Mouse (Mus musculus): Measurements from ENCODE around the gene Rbm19.
A peak's percentile ranks its signal among the peaks of the same experiment; 100 is the strongest.

Gene Rbm19

DNA sequence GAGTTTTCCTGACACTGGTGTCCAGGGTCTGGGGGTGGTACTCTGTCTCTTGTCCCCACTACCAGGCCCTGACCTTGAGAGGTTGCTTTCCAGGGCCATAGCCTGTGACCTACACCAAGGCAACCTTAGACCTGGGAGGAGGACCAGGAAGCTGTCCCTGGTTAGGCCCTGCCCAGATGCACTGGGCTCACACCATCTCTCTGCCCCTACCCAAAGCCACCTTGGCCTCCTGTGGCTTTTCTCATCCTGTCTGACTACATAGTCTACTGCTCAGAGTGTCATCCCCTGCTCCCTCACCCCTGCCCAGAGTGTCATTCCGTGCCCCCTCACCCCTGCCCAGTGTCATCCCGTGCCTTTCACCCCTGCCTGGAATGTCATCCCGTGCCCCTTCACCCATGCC, 19.6 kb downstream of the Rbm19 start:
- DNase-seq: no peak

DNA sequence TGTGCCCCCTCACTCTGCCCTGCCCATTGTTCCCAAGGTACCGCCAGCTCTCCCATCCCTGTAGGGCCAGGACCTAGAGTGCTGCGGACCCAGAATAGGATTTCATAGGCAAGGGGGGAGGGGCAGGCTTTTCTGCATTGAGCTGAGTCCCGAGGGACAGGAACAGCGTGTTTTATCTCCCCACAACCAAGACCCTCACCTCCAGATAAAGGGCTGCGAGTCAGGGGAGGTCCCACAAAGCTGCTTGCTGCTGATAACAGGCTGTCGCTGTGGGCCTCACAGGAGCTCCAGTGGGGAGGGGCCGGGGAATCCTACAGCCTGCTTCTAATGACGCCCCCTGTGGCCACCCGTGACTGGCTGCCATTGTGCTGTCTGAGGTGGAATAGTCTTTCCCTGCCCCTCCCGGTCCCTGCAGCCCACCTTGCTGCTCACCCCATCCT, 20.0 kb downstream of the Rbm19 start:
- DNase-seq: no peak

DNA sequence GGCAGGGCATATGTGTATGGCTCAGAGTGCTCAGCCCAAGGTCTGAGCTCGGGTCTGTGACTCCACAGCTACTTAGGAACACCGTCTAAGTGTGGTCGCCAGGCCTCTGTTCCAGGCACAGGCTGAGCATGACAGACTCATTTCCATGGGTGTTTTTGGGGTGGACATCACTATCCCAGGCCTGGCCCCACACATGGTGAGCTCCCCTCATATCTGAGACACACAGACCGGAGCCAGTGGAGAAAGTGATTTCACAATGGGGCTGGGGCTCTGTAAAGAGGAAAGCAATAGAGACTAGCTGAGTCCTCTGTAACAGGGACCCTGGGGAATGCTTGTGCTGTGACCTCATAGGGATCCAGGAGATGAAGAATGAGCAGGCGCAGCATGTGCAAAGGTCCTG, 20.8 kb downstream of the Rbm19 start:
- DNase-seq: no peak

DNA sequence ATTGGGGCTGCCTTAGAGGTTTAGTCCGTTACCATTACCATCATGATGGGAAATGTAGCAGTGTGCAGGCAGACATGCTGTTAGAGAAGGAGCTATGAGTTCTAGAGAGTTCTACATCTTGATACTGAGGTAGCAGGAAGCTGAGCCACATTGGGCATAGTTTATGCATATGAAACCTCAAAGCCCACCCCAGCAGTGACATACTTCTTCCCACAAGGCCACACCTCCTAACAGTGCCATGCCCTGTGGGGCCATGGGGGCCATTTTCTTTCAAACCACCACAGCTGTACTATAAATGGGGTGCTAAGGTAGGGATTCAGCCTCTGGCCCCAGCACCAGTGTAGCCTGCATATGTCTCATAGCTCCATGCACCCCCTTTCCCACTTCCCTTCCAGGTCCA, 21.6 kb downstream of the Rbm19 start:
- no peak for DNase-seq

DNA sequence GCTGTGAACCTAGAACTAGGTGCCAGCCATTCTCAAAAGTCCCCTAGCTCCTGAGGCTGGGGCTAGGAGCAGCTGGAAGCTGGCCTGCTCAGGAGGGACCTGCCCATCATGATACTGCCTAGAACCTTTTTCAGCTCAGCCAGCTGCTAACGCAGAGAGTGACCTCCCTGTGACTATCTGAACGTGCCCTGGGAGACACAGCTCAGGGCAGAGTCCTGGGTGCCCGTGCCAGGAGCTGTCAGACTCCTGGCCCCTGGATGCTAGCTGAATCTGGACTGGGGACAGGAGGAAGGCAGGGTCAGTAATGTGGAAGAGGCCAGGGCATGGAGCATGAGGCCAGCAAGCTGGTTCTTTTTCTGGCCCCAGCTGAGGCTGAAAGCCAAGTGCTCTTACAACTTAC, 22.1 kb downstream of the Rbm19 start:
- no peak for DNase-seq

DNA sequence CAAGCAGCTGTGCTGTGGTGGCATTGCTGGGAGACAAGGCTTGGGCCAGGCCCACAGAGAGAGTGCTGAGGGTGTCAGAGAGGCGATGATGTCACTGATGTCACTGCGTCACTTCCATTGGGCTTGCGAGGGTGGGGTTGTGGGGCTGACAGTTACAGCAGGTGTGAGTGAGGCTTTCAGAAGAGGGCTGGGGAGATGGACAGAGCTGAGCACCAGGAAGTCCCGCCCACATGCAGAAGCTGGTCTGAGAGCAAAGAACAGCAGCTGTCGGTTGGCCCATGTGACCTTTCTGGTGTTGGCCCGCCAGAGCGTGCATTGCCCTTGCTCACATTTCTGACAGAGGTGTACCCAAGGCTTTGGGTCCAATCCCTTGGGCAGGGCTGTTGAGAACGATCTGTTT, 23.0 kb downstream of the Rbm19 start:
- DNase-seq: no peak

DNA sequence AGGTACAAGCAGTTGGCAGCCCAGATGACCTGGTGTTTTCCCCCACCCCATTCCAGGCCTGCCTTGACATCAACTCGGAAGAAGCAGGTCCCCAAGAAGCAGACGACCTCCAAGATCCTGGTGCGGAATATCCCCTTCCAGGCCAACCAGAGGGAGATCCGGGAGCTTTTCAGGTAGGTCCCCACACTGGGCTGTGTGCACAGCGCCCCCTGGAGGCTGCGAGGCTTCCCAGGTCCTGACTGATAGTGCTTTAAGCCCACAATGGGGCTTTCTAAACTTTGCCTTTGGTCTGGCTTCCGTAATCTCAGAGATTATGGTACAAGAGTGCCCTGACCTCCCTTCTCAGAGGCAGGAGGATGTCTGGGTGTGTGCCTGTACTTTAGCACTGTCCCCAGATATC, 27.7 kb downstream of the Rbm19 start:
- DNase-seq: no peak

DNA sequence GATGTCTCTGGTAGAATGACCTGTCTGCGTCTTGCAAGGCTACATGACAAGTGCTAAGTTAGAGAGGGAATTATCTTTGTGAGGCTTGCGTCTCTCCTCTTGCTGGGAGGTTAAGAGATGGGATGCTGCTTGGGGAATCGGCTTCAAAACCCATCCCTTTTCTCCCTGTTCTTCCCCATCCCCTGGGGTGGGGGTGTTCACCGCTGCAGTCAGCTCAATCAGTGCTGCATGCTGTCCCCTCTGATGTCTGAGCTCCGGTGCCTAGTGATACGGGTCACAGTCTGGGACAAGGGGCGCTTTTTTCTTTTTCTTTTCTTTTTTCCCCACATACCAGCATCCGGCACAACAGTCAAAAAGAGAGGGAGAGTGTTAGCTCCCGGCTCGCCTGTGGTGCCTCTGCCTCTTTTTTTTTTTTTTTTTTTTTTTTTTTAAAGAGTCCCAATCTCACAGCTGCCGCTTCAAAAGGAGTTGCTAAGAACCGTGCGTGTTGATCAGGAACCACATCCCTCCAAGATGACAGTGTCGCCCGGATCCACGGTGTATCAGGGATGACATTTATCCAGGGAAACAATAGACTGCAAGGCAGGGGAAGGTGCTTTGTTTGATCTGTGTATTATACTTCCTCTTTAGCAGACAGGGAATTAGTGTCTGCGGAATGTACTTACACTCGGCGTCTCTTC, 29.2 kb downstream of the Rbm19 start:
- no peak for DNase-seq

DNA sequence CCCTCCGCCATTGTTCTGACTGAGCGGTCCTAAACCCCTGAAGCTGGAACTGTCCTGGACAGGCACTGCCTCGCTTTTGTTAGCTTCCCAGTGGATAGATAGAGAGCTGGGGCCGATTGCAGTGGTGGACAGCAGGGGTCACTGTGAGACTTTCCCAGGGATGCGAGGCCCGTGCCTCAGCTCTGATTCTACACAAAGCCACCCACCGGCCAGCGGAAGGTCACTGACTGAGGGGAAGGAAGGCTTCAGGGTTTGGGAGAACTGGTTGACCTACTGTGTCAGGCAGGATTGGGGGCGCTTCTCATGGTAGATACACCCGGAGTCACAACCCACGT, 29.8 kb downstream of the Rbm19 start:
- peak; percentile 42 for DNase-seq

DNA sequence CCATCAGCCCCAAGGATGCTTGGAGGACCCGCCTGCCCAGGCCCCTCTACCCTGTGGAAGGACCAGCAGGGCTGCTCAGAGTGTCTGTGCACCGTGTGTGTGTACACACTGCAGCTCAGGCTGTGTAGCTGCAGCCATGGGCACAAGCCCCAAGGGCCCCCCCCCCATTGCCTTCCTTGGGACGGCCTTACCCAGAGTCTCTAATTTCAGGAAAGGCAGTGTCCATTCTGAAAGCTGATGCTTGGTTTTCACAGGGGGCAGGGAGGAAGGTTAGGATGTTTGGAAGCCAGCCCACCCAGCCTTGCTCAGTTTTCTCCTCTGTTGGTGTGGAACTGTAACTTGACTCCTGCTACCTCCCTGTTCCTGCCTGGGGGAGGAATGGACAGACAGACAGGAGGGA, 30.6 kb downstream of the Rbm19 start:
- DNase-seq: no peak

DNA sequence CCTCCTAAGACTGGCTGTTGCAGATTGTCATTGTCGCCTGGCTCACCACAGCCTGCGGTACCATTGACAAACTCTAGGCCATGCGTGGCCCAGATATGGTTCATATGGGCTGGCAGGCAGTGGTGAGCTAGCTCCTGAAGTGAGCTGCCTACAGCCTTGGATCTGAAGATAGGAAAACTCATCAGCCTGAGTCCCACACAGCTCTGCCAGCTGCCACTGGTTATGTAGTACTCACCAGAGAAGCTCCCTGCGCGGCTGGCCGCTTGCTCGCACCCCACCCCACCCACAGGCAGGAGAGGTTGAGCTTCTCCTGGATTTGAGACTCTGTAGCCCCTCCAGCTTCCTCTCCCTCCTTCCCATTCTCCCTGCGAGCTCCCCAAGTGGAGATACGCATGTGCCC, 32.0 kb downstream of the Rbm19 start:
- DNase-seq: peak; percentile 41

DNA sequence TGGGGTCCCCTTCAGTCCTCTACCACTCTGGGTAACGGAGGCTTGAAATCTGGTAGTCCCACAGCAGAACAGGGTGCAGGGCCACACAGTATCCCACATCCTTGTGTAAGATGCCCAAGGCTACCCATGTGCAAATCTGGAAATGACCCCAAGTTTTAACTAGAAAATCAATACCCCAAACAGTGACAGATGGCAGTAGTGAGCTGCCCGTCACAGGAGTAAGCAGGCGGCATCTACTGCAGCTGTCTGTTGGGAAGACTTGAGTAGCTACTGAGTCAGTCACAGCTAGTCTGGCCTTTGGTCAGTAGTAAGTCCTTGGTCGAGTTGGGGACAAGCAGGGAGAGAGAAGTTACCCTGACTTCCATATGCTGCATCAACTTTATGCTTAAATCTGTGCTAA, 34.9 kb downstream of the Rbm19 start:
- no peak for DNase-seq

DNA sequence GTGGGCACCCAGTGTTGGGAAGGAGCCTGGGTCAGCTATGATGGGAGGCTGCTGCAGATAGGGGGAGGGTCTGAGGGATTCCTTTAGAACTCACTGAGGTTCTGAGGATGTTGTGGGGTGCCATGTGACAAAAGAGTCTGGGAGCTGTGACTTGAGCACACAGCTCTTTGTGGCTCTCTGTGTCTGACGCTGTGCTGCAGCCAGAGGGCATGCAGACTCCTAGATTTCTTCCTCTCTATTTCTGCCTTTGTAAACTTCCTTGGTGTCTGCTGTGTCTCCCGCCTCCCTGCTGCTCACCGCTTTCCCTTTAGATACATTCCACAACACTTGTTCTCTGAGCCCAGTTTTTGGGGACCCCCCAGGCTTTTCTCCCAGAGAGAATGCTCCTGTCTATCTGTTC, 36.9 kb downstream of the Rbm19 start:
- no peak for DNase-seq

DNA sequence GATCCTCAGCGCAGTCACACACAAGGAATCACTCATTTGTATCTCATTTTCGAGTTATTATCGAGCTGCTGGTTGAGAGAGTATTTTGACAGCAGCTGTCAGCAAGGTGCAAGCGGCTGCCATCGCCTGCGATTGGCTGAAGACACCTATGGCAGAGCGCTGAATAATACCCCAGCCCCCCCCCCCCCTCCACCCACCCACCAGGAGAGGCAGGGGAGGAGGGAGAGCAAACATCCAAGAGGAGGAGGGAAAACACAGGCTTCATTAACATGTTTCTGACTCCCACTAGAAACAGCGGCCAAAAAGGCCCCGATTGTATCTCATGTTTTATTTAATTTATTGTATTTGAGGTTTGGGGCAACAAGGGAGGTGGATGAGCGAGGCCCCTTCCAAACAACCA, 39.4 kb downstream of the Rbm19 start:
- DNase-seq: no peak

DNA sequence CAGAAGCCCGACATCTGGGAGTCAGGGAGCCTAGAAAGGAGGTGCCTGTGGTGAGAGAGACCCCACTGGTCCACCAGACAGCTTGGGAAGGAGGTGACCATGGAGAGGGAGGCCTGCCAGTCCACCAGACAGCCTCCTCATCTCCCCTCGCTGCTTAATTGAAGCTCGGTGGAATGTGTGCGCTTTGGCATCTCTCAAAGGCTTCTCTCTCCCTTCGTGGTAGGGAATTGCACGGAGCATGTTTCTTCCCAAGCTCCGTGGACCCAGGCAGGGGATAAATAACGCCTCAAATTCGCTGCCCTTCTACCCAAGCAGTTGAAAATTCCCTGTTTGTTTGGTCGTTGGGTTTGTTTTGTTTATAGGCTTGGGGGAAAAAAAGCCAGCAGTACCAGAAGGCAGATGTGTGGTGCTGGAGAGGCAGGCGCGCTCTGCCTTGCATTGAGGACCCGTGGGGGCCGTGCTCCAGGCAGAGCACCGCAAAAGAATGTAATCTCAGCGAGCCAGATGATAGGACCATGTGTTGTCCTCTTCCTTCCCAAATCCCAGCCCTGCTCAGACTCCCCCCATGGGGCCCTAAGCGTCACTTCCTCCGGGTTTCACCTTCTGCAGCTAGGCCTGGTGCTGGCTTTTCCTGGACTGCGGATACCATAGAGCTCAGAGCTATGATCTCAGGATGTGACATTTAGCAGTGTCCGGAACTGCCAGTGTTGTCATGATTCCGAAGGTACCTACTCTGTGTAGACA, 40.1 kb downstream of the Rbm19 start:
- DNase-seq: no peak

DNA sequence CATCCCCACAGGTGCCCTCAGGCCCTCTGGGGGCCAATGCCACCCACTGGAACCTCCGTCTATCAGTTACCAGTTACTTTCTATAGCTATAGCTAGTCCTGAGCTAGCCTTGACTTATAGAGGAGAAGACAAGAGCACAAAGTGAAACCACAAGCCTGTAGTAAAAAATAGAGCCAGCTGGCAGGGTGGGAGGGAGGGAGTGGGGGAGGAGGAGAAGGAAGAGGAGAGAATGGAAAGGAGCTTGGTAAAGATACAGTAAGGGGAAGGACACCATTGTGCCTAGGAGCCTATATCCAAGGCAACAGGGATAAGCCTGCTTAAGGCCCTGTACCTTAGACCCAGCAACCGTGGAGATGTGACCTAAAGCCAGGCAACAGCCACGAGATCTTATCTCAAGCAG, 40.9 kb downstream of the Rbm19 start:
- no peak for DNase-seq

DNA sequence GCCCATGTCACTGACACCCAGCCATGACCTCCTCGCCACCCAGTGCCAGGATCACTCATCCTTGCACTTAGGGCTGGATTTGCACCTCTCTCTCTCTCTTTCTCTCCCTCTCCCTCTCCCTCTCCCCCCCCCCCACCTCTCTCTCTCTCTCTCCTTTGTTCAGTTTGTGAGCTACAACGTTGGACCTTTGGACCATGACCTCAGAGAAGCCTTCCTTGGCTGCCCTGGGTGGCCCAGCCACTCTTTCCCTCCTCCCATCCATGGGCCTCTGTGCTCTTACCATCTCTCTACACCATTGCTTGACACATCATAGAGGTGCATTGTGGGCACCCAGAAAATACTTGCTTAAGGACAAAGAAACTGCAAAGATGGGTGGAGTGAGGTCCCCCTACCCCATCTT, 42.2 kb downstream of the Rbm19 start:
- no peak for DNase-seq

DNA sequence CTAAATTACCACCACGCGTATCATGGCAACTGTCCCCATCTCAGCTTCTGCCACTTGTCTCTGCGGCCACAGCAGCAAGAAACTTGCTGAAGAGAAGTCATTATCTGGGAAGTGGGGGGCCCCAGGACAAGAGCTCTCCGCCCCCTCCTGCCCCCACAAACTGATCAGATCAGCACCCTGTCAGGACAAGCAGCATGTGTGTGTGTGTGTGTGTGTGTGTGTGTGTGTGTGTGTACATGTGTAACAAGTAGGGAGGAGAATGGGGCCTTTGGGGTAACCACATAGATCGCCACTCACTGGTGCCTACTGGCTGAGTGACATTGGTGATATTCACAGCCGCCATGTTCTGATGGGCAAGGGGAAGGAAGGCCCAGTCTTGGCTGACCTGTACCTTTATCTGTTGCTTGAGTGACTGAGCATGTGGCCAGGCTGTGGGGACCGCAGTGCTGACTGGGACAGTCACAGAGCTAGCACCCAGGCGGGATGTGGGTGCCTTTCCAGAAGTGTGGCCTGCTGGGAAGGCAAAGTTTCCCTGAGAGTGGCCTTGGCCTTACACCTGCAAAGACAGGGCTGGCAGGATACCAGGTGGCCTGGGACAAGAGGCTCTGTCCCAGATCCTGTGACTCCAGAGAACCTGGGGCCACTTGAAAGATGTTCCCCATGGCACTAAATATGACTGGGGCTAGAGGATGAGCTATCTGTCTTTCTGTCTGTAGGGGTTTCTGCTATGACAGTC, 44.8 kb downstream of the Rbm19 start:
- no peak for DNase-seq

DNA sequence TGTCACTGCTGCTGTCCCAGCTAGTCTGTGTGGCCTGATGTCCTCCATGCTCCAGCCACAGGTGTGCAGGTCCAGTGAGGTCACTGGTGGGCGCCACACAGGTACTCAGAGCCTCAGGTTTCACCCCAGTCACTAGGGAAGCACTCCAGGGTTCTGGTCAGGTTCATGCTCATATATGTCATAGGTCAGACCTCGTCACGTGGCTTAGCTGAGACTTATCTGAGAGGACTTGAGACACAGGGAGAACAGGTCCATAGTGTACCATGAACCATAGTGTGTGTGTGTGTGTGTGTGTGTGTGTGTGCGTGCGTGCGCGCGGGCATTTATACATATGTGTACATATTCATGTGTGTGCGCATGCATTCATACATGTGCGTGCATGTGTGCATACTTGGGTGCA, 46.4 kb downstream of the Rbm19 start:
- DNase-seq: no peak

DNA sequence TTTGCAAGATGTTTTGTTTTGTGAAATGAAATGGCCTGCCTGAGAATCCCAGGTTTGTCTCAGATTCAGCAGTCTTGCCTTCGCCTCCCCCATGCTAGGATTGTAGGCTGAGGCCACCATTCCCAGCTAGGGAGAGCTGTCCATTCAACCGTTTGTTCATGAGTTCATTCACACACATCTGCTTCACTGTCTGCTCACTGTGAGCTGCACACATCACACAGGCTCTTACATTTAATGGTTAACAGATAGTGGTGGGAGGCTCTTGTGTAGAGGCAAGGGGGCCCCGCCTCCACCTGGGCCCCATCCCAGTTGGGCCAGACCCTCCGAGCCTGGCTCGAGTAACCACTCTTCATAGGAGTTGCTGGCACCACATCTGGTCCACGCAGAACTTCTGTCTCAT, 47.2 kb downstream of the Rbm19 start:
- DNase-seq: no peak

DNA sequence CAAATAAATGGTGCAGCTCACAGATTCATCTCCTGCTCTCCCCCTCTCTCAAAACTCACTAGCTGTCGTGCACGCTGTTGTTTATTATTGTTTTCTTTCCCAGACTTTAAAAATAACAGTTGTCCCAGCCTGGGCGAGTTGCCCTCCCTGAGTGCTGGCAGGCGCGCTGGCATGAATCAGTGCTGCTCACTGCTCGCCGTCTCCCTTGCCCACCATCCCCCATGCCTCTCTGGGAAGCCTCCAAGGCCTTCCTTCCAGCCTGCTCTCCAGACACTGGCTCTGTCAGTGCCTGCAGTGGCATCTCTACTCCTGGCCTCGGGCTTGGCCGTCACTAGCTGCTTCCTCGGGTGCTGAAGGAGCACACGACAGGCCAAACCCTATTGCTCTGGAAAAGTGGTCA, 48.2 kb downstream of the Rbm19 start:
- peak; percentile 68 for DNase-seq

DNA sequence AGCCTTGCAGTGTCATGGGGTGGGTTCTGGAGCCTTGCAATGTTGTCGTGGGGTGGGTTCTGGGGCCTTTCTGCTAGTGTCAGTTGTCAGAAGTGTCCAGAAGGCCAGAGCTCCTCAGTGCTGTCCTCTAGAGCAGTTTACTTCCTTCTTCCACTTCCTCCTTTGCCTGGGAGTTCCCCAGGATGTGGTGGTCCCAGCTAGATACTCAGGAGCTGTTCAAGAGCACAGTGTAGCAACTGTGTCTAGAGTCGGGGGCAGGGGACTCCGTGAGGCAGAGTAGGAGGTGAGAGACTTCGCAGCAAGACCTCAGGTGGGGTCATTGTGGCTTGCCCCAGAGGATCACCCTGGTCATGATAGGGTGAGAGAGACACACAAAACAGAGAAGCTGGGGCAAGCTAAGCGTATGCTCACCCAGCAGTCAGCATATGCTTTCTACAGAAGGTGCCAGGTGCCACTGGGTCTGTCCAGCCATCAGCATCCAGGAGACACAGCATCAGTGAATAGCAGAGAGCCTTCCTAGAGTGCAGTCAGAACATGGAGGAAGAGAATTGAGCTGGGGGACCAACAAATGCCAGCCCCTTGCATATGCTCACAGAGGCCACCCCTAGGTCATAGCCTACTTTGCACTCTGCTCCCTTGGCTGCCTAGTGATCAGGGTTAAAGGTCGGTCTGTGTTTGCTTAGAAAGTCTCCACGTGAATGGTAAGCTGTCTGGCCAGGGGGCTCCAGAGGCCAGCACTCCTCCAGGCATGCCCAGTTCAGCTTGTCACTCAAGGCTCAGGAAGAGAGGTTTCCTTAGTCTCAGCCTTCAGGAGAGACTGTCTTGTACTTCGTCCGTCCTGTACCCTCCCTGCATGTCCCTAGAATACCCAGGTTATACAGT, 49.0 kb downstream of the Rbm19 start:
- DNase-seq: no peak

DNA sequence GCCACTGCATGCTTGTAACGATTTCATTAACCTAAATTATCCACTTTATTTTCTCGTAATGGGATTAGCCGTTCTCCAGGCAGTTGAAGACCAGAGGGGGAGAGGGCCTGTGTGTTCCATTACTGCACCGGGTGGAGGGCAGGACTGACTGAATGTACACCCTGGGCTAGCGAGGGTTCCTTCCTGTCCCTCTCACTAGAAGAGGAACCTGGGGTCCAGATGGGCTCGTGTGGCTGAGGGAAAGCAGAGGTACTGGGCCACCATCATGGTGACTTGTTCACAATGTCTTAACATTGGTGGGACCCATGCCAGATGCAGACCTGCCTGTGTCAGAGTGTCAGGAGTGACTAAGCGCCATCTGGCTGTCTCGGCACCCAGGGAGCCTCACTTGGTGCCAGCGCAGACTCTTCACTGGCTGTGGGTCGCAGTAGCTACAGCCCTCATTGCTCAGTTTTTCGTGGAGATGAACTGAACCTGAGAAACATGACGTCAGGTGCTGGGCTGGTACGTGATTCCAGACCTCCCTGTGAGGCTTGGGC, 51.6 kb downstream of the Rbm19 start:
- no peak for DNase-seq
